Mouse (Mus musculus): ENCODE results near the gene Inhbb. TPM values are rescaled to one million over a fixed set of nuclear protein-coding genes. Genes with fewer than 3 reads are reported as not detected.

Inhbb gene
- polyA plus RNA-seq, 1 experiment, result 3.6 TPM

GRCm38 (mm10) chr1:119415151-119415550 lies 6.9 kb downstream of the Inhbb start:
- H3K27me3 ChIP-seq (ENCODE audit: control insufficient read depth, insufficient read depth, low read length), result peaks cover 6% of the 10 kb centered on the region; the same call in 1 of the 2 replicates

GRCm38 (mm10) chr1:119410661-119411060 lies 11.4 kb downstream of the Inhbb start:
- no peak overlapping the region for H3K27ac ChIP-seq (ENCODE audit: control insufficient read depth, insufficient read depth, low read length)
- DNase-seq, result no peak
- no peak for TF ChIP-seq POLR2A (IDR thresholded peaks at IDR 0.05; ENCODE audit: control insufficient read depth, extremely low read depth, insufficient read depth, low read length, poor library complexity)
- TF ChIP-seq CTCF (IDR thresholded peaks at IDR 0.05; ENCODE audit: borderline replicate concordance, control insufficient read depth, extremely low read depth, insufficient read depth, low read length, poor library complexity), result no peak
- H3K4me1 ChIP-seq (replicated peaks; ENCODE audit: control insufficient read depth, insufficient read depth, low read length), result no peaks in the 10 kb centered on the region; the same call in 1 of the 2 replicates
- H3K36me3 ChIP-seq (ENCODE audit: control insufficient read depth, insufficient read depth, low read length), result no peaks in the 10 kb centered on the region
- 85% methylated on average over 5 of the region's 5 CpGs for WGBS
- H3K4me3 ChIP-seq (ENCODE audit: control insufficient read depth, insufficient read depth, low read length), result no peak overlapping the region
- H3K27me3 ChIP-seq (ENCODE audit: control insufficient read depth, insufficient read depth, low read length), result no peaks in the 10 kb centered on the region

More at GRCm38 (mm10) chr1:119415151-119415550, 6.9 kb downstream of the Inhbb start:
- TF ChIP-seq POLR2A (IDR thresholded peaks at IDR 0.05; ENCODE audit: control insufficient read depth, extremely low read depth, insufficient read depth, low read length, poor library complexity), result no peak
- no peak for TF ChIP-seq CTCF (IDR thresholded peaks at IDR 0.05; ENCODE audit: borderline replicate concordance, control insufficient read depth, extremely low read depth, insufficient read depth, low read length, poor library complexity)
- Histone ChIP-seq H3K36me3 (ENCODE audit: control insufficient read depth, insufficient read depth, low read length) (no peaks in the 10 kb centered on the region), H3K4me3 (ENCODE audit: control insufficient read depth, insufficient read depth, low read length) (no peak overlapping the region), H3K4me1 (replicated peaks; ENCODE audit: control insufficient read depth, insufficient read depth, low read length) (no peaks in the 10 kb centered on the region), H3K27ac (ENCODE audit: control insufficient read depth, insufficient read depth, low read length) (no peak overlapping the region)
- WGBS, result 93% methylated on average over 8 of the region's 8 CpGs
- DNase-seq, result no peak

- no peak overlapping the region for H3K4me3 ChIP-seq (ENCODE audit: control insufficient read depth, insufficient read depth, low read length)
- H3K36me3 ChIP-seq (ENCODE audit: control insufficient read depth, insufficient read depth, low read length), result no peaks in the 10 kb centered on the region
- H3K27ac ChIP-seq (ENCODE audit: control insufficient read depth, insufficient read depth, low read length), result no peak overlapping the region
- TF ChIP-seq CTCF (IDR thresholded peaks at IDR 0.05; ENCODE audit: borderline replicate concordance, control insufficient read depth, extremely low read depth, insufficient read depth, low read length, poor library complexity) (no peak), POLR2A (IDR thresholded peaks at IDR 0.05; ENCODE audit: control insufficient read depth, extremely low read depth, insufficient read depth, low read length, poor library complexity) (no peak)
- DNase-seq, result no peak
- 83% methylated on average over 5 of the region's 5 CpGs for WGBS
- no peaks in the 10 kb centered on the region for H3K27me3 ChIP-seq (ENCODE audit: control insufficient read depth, insufficient read depth, low read length)
- no peaks in the 10 kb centered on the region; the same call in 1 of the 2 replicates for H3K4me1 ChIP-seq (replicated peaks; ENCODE audit: control insufficient read depth, insufficient read depth, low read length)
These were observed 12.4 kb downstream of the Inhbb start for GRCm38 (mm10) chr1:119409599-119410168.

- TF ChIP-seq CTCF (IDR thresholded peaks at IDR 0.05; ENCODE audit: borderline replicate concordance, control insufficient read depth, extremely low read depth, insufficient read depth, low read length, poor library complexity) (no peak), POLR2A (IDR thresholded peaks at IDR 0.05; ENCODE audit: control insufficient read depth, extremely low read depth, insufficient read depth, low read length, poor library complexity) (no peak)
- WGBS, result 88% methylated on average over 7 of the region's 7 CpGs
- DNase-seq, result no peak
These were observed 12.9 kb downstream of the Inhbb start for GRCm38 (mm10) chr1:119409106-119409505.

GRCm38 (mm10) chr1:119407691-119408315 lies 14.2 kb downstream of the Inhbb start:
- 68% methylated on average over 6 of the region's 6 CpGs for WGBS
- Histone ChIP-seq H3K4me3 (ENCODE audit: control insufficient read depth, insufficient read depth, low read length) (no peak overlapping the region), H3K27me3 (ENCODE audit: control insufficient read depth, insufficient read depth, low read length) (no peaks in the 10 kb centered on the region), H3K27ac (ENCODE audit: control insufficient read depth, insufficient read depth, low read length) (no peak overlapping the region), H3K4me1 (replicated peaks; ENCODE audit: control insufficient read depth, insufficient read depth, low read length) (no peaks in the 10 kb centered on the region; the same call in none of the 2 replicates), H3K36me3 (ENCODE audit: control insufficient read depth, insufficient read depth, low read length) (no peaks in the 10 kb centered on the region)
- DNase-seq, result no peak
- TF ChIP-seq CTCF (IDR thresholded peaks at IDR 0.05; ENCODE audit: borderline replicate concordance, control insufficient read depth, extremely low read depth, insufficient read depth, low read length, poor library complexity), result no peak
- TF ChIP-seq POLR2A (IDR thresholded peaks at IDR 0.05; ENCODE audit: control insufficient read depth, extremely low read depth, insufficient read depth, low read length, poor library complexity), result no peak

More at GRCm38 (mm10) chr1:119409106-119409505, 12.9 kb downstream of the Inhbb start:
- H3K4me1 ChIP-seq (replicated peaks; ENCODE audit: control insufficient read depth, insufficient read depth, low read length), result no peaks in the 10 kb centered on the region; the same call in none of the 2 replicates
- H3K27me3 ChIP-seq (ENCODE audit: control insufficient read depth, insufficient read depth, low read length), result no peaks in the 10 kb centered on the region
- no peak overlapping the region for H3K27ac ChIP-seq (ENCODE audit: control insufficient read depth, insufficient read depth, low read length)
- H3K4me3 ChIP-seq (ENCODE audit: control insufficient read depth, insufficient read depth, low read length), result no peak overlapping the region
- no peaks in the 10 kb centered on the region for H3K36me3 ChIP-seq (ENCODE audit: control insufficient read depth, insufficient read depth, low read length)

- no peak overlapping the region for H3K4me3 ChIP-seq (ENCODE audit: control insufficient read depth, insufficient read depth, low read length)
- H3K4me1 ChIP-seq (replicated peaks; ENCODE audit: control insufficient read depth, insufficient read depth, low read length), result no peaks in the 10 kb centered on the region; the same call in none of the 2 replicates
- no peak overlapping the region for H3K27ac ChIP-seq (ENCODE audit: control insufficient read depth, insufficient read depth, low read length)
- WGBS, result 4% methylated on average over 3 of the region's 3 CpGs
- no peaks in the 10 kb centered on the region for H3K36me3 ChIP-seq (ENCODE audit: control insufficient read depth, insufficient read depth, low read length)
- no peaks in the 10 kb centered on the region for H3K27me3 ChIP-seq (ENCODE audit: control insufficient read depth, insufficient read depth, low read length)
- DNase-seq, result no peak
- TF ChIP-seq POLR2A (IDR thresholded peaks at IDR 0.05; ENCODE audit: control insufficient read depth, extremely low read depth, insufficient read depth, low read length, poor library complexity) (no peak), CTCF (IDR thresholded peaks at IDR 0.05; ENCODE audit: borderline replicate concordance, control insufficient read depth, extremely low read depth, insufficient read depth, low read length, poor library complexity) (no peak)
These were observed 17.2 kb downstream of the Inhbb start for GRCm38 (mm10) chr1:119404798-119405197.
